Mouse (Mus musculus) adrenal gland, adult (tissue): ENCODE results near the gene Zzz3.

Source experiments
- DNase-seq, 2 experiments: peaks; one replicate each; pipeline ENCODE4 v3.0.0; 2022 to 2023; ENCODE audit warnings: low spot score in 1 of 2; ENCODE audit not compliant: inconsistent age in 2 of 2

Gene Zzz3

DNA sequence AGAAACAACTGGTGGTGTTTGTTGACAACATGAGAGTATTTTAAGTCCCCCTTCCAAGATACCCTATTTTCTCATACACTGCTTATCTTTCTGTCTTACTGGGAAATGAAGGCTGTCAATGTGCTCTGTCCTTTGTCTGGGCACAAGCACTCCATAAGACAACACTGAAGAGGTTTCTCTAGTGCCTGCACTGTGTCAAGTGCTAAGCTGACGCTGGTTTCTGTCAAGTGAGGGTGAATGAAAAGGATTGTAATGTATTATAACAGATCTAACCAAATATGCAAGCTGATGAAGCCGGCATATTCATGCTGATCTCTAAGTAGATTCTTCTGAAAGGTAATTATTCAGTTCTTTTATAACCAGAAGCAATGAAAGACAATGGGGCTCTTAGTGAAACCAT, 98.5 kb downstream of the Zzz3 start:
- no peak for DNase-seq

DNA sequence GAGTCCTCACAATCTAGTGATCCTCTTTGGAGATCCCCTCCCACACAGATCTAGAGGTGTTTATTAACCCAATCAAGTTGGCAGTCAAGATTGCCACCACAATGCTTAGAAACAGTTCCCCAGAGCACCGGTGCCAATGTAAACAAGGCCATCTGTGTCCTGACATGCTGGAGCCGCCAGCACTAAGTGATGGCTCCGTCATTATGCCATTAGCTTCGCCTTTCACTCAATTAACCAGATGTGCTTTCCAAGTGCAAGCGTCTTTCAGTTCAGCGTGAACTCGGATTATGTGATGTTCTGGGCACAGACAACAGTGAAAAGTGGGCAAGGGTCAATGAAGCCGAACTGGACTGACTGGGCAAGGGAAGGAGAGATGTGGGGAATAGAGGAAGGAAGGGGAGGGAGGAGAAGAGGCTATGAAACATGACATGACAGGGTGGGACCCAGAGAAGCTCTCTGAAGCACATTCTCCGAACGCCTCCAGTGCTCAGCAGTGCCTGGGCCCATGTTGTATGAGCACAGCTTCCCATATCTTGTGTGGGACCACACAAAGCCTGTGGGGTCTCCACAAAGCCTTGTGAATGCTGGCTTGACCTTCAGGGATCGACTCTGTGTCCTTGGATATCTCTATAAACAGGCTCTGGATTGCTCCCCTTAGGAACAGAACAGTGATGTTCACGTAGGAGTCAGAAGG, 99.5 kb downstream of the Zzz3 start:
- DNase-seq, result no peak

DNA sequence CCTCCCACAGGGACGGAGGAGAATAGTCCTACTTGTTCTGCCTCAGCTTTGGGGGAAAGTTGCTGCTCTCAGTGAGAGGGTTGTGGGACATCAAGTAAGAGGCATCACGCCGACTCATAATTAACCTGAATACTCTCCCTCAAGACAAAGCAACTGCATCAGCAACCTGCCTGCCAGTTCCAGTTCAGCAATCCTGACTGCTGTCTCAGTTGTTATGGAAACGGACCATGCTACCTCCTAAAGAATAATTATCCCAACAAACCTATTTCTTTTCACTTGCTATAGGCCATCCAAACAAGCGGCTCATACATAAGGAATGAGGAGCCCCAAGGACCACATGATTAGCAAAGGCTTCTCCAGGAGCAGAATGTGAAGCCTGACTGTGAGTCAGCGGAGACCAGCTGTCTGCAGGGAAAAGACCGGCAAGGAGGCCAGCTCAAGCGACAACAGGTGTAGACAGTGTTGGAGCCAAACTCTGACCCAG, 100.2 kb downstream of the Zzz3 start:
- DNase-seq, result no peak

DNA sequence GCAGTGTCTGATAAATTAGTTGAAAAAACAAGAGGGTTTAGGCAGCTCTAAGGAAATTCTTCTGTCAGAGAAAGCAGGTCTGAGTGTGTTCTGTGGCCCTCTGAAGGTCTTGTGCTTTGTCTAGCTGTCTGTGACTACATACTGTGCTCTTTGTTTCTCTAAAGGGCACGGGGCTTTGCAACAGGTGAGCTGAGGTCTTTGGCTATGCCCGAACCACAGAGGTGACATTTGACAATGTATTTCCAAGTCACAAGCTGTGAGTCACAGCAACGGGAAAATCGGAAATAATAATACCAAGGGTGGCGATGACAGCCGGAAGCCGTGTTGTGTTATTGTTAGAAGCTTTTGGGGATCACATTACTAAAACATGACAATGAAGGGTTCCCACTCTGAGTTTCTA, 101.8 kb downstream of the Zzz3 start:
- DNase-seq, result no peak

DNA sequence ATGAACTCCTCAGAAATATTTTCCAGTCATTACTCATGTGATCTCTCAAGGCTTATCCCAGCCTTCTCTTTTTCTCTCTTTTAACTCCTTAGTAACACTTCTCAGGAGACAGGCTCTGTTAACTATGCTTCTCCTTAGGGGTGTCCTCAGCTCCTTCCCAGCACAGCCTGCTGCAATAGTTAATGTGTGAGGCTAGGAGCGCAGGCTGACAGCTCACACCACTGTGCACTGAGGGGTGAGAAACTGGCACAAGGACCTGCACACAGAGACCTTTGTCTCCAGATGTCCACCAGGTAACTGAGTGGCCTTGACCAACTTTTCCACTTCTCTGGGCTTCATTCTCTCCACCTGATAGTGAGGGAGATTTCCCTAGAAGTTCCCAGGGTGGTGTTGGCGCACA, 102.6 kb downstream of the Zzz3 start:
- DNase-seq, result peak in 1 of 2 experiments; percentile 33

DNA sequence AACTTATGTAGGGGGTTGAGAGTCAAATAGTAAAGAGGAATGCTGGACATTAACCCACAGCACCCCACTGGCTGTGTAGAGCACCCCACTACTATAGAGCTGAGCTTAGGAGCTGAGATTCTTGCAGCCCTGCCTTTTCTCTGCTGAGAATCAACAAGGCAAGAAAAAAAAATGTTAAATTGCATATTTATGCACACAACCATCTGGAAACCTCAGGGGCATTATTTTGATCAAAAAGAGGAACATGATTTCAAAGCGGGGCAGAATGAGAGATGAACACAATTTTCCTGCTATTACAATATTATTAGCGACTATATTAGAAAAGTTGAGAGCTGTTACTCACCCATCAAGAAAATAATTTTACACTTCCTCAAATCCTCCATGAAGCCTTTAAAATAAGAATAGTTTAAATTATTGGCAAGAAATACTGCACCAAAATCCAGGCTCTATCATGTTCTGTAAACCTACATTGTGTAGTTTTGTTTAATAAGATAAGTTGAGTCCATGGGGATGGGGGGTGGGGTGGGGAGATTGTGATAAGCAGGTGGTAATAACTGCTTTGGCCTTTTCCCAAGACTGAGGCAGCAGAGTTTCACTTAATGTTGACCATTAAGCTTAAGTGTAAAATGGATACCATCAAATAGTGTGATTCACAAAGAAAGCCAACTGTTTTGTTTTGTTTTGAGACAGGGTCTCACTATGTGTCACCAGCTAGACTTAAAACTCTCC, 103.9 kb downstream of the Zzz3 start:
- no peak for DNase-seq

DNA sequence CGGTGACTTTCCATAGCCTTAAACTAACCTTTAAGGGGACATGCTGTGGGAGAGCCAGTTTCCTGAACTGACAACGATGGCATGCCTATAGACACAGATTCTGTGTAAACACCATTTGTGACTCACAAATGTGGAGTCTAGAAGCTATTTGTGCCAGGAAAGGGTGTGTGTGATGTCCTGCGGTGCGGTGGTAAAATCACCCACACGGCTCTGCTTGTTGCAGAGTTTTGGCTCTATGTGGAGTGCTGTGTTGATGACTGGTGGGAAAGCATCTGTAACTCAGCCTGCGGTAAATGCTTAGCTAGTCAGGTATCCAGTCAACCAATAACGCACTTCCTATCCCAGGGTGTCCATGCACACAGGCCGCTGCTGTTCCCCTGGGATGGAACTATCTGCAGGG, 112.6 kb downstream of the Zzz3 start:
- DNase-seq, result no peak

DNA sequence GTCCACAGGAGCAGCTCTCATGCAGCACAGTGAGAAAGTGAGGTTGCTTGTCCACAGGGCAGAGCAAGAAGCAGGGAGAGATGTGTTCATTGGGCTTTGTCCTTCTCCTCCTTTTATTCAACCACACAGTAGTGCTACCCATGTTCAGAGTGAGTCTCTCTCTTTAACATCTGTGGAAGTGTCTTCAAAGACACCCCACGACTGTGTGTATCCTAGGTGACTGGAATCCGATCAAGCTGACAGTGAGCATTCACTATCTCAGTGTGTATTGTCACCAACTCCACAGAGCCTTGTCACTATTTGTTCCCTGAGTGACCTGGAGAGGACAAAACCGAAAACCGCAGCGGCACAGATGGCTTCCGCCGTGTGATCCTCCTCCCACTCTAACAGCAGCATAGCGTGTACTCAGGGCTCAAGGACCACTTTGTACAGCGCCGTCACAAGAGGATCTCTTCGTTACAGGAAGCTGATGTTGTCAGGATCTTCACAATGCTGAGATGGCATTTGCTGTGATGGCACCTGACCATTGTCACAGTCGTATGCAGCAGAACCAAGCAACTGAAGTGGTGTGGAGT, 113.2 kb downstream of the Zzz3 start:
- DNase-seq, result no peak

DNA sequence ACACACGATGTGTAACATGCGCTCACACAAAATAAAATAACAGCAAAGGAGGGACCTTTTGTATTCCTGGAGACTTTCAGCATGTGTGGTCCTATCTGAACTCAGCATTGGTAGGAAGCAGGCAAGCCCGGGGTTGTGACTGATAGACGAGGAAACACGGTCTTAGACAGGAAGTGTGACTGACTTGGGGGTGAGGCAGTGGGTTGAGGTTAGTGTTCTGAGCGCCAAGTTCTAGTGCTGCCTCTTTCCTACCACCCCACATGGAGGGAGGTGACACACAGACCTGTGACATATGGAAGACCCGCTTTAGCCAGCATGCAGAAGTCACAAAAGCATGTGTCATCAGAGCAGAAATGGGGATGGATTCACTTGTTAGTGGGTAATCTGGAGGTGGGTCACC, 114.0 kb downstream of the Zzz3 start:
- DNase-seq, result no peak
